Mouse (Mus musculus): ENCODE measurements around the gene H2-DMb2. TPM values are rescaled to one million over a fixed set of nuclear protein-coding genes. Genes with fewer than 3 reads are reported as not detected.

H2-DMb2 gene
- polyA plus RNA-seq, 1 experiment from 2014 or later, result 6.1 TPM

- Histone ChIP-seq H3K36me3 (ENCODE audit: control insufficient read depth, insufficient read depth) (no peaks in the 10 kb centered on the region), H3K27me3 (ENCODE audit: control insufficient read depth, insufficient read depth, low read length) (peaks cover 6% of the 10 kb centered on the region; the same call in 1 of the 2 replicates), H3K4me3 (ENCODE audit: low read length) (no peak overlapping the region), H3K27ac (ENCODE audit: low read length) (no peak overlapping the region), H3K9me3 (replicated peaks; ENCODE audit: control insufficient read depth, low read length) (peaks cover 8% of the 10 kb centered on the region), H3K9ac (ENCODE audit: low read length) (no peak overlapping the region), H3K4me2 (ENCODE audit: low read depth, low read length) (no peak overlapping the region), H3K4me1 (ENCODE audit: control insufficient read depth, insufficient read depth, low read length) (no peaks in the 10 kb centered on the region)
- no peak for ATAC-seq (replicated peaks; ENCODE audit: extremely low read depth, insufficient read depth, low FRiP score)
- 60% methylated on average over 13 of the region's 13 CpGs for WGBS
Measured at GRCm38 (mm10) chr17:34179913-34180859, 37.1 kb downstream of the H2-DMb2 start.

GRCm38 (mm10) chr17:34183564-34184219, 40.6 kb downstream of the H2-DMb2 start:
- Histone ChIP-seq H3K36me3 (ENCODE audit: control insufficient read depth, insufficient read depth) (no peaks in the 10 kb centered on the region), H3K4me3 (ENCODE audit: low read length) (no peak overlapping the region), H3K4me2 (ENCODE audit: low read depth, low read length) (no peak overlapping the region), H3K27ac (ENCODE audit: low read length) (no peak overlapping the region), H3K4me1 (ENCODE audit: control insufficient read depth, insufficient read depth, low read length) (peaks cover 7% of the 10 kb centered on the region), H3K27me3 (ENCODE audit: control insufficient read depth, insufficient read depth, low read length) (peaks cover 23% of the 10 kb centered on the region), H3K9me3 (replicated peaks; ENCODE audit: control insufficient read depth, low read length) (no peaks in the 10 kb centered on the region), H3K9ac (ENCODE audit: low read length) (no peak overlapping the region)
- 67% methylated on average over 15 of the region's 15 CpGs for WGBS
- no peak for ATAC-seq (replicated peaks; ENCODE audit: extremely low read depth, insufficient read depth, low FRiP score)

GRCm38 (mm10) chr17:34185526-34185925, 42.4 kb downstream of the H2-DMb2 start:
- Histone ChIP-seq H3K4me2 (ENCODE audit: low read depth, low read length) (no peak overlapping the region), H3K4me1 (ENCODE audit: control insufficient read depth, insufficient read depth, low read length) (peaks cover 7% of the 10 kb centered on the region), H3K4me3 (ENCODE audit: low read length) (no peak overlapping the region), H3K9me3 (replicated peaks; ENCODE audit: control insufficient read depth, low read length) (no peaks in the 10 kb centered on the region), H3K27ac (ENCODE audit: low read length) (no peak overlapping the region), H3K27me3 (ENCODE audit: control insufficient read depth, insufficient read depth, low read length) (peaks cover 31% of the 10 kb centered on the region), H3K36me3 (ENCODE audit: control insufficient read depth, insufficient read depth) (no peaks in the 10 kb centered on the region), H3K9ac (ENCODE audit: low read length) (no peak overlapping the region)
- no peak for ATAC-seq (replicated peaks; ENCODE audit: extremely low read depth, insufficient read depth, low FRiP score)
- 81% methylated on average over 9 of the region's 9 CpGs for WGBS

- no peaks in the 10 kb centered on the region for H3K9me3 ChIP-seq (replicated peaks; ENCODE audit: control insufficient read depth, low read length)
- peak overlapping the region; percentile 55; the same call in 1 of the 2 replicates for H3K27ac ChIP-seq (ENCODE audit: low read length)
- H3K9ac ChIP-seq (ENCODE audit: low read length), result peak overlapping the region; percentile 80
- H3K4me1 ChIP-seq (ENCODE audit: control insufficient read depth, insufficient read depth, low read length), result peaks cover 7% of the 10 kb centered on the region
- H3K36me3 ChIP-seq (ENCODE audit: control insufficient read depth, insufficient read depth), result no peaks in the 10 kb centered on the region
- ATAC-seq (replicated peaks; ENCODE audit: extremely low read depth, insufficient read depth, low FRiP score), result peak; percentile 20
- H3K4me3 ChIP-seq (ENCODE audit: low read length), result peak overlapping the region; percentile 70
- WGBS, result 3% methylated on average over 14 of the region's 14 CpGs
- peak overlapping the region; percentile 95 for H3K4me2 ChIP-seq (ENCODE audit: low read depth, low read length)
- H3K27me3 ChIP-seq (ENCODE audit: control insufficient read depth, insufficient read depth, low read length), result peaks cover 38% of the 10 kb centered on the region
Measured at GRCm38 (mm10) chr17:34186885-34187260, 43.8 kb downstream of the H2-DMb2 start.

GRCm38 (mm10) chr17:34187261-34187916, 44.3 kb downstream of the H2-DMb2 start, which contains the start of the genes Tap1 and Psmb9:
TSS of gene Tap1 (plus strand) at chr17:34187553.
TSS of gene Psmb9 (minus strand) at chr17:34187764.
- Histone ChIP-seq H3K9me3 (replicated peaks; ENCODE audit: control insufficient read depth, low read length) (no peaks in the 10 kb centered on the region), H3K36me3 (ENCODE audit: control insufficient read depth, insufficient read depth) (no peaks in the 10 kb centered on the region), H3K4me2 (ENCODE audit: low read depth, low read length) (peak within 1 kb of the TSS; percentile 95), H3K27me3 (ENCODE audit: control insufficient read depth, insufficient read depth, low read length) (peaks cover 38% of the 10 kb centered on the region), H3K4me3 (ENCODE audit: low read length) (peak within 1 kb of the TSS; percentile 70), H3K27ac (ENCODE audit: low read length) (peak within 1 kb of the TSS; percentile 75), H3K4me1 (ENCODE audit: control insufficient read depth, insufficient read depth, low read length) (peaks cover 7% of the 10 kb centered on the region), H3K9ac (ENCODE audit: low read length) (peak within 1 kb of the TSS; percentile 80)
- ATAC-seq (replicated peaks; ENCODE audit: extremely low read depth, insufficient read depth, low FRiP score), result peak; percentile 95
- under 1% methylated on average over 46 of the region's 46 CpGs for WGBS

GRCm38 (mm10) chr17:34188010-34188409, 44.9 kb downstream of the H2-DMb2 start:
- Histone ChIP-seq H3K27me3 (ENCODE audit: control insufficient read depth, insufficient read depth, low read length) (peaks cover 40% of the 10 kb centered on the region), H3K4me3 (ENCODE audit: low read length) (peak overlapping the region; percentile 70), H3K36me3 (ENCODE audit: control insufficient read depth, insufficient read depth) (no peaks in the 10 kb centered on the region), H3K27ac (ENCODE audit: low read length) (peak overlapping the region; percentile 75), H3K9me3 (replicated peaks; ENCODE audit: control insufficient read depth, low read length) (no peaks in the 10 kb centered on the region), H3K4me2 (ENCODE audit: low read depth, low read length) (peak overlapping the region; percentile 95), H3K4me1 (ENCODE audit: control insufficient read depth, insufficient read depth, low read length) (peaks cover 7% of the 10 kb centered on the region), H3K9ac (ENCODE audit: low read length) (peak overlapping the region; percentile 80)
- WGBS, result 1% methylated on average over 20 of the region's 20 CpGs
- ATAC-seq (replicated peaks; ENCODE audit: extremely low read depth, insufficient read depth, low FRiP score), result no peak; the same call in 1 of the 2 replicates

- no peak for ATAC-seq (replicated peaks; ENCODE audit: extremely low read depth, insufficient read depth, low FRiP score)
- Histone ChIP-seq H3K27me3 (ENCODE audit: control insufficient read depth, insufficient read depth, low read length) (peaks cover 45% of the 10 kb centered on the region), H3K36me3 (ENCODE audit: control insufficient read depth, insufficient read depth) (no peaks in the 10 kb centered on the region), H3K4me2 (ENCODE audit: low read depth, low read length) (0 out of 2 replicates have a peak overlapping the region, but pooled peaks have one; percentile 19), H3K4me3 (ENCODE audit: low read length) (no peak overlapping the region), H3K27ac (ENCODE audit: low read length) (no peak overlapping the region), H3K4me1 (ENCODE audit: control insufficient read depth, insufficient read depth, low read length) (peaks cover 7% of the 10 kb centered on the region), H3K9me3 (replicated peaks; ENCODE audit: control insufficient read depth, low read length) (no peaks in the 10 kb centered on the region), H3K9ac (ENCODE audit: low read length) (no peak overlapping the region)
- WGBS, result 76% methylated on average over 6 of the region's 6 CpGs
Measured at GRCm38 (mm10) chr17:34188986-34189385, 45.9 kb downstream of the H2-DMb2 start.

- Histone ChIP-seq H3K27me3 (ENCODE audit: control insufficient read depth, insufficient read depth, low read length) (peaks cover 55% of the 10 kb centered on the region), H3K9ac (ENCODE audit: low read length) (no peak overlapping the region), H3K36me3 (ENCODE audit: control insufficient read depth, insufficient read depth) (no peaks in the 10 kb centered on the region), H3K9me3 (replicated peaks; ENCODE audit: control insufficient read depth, low read length) (no peaks in the 10 kb centered on the region), H3K4me2 (ENCODE audit: low read depth, low read length) (no peak overlapping the region), H3K27ac (ENCODE audit: low read length) (no peak overlapping the region), H3K4me3 (ENCODE audit: low read length) (no peak overlapping the region), H3K4me1 (ENCODE audit: control insufficient read depth, insufficient read depth, low read length) (peaks cover 10% of the 10 kb centered on the region)
- 28% methylated on average over 16 of the region's 16 CpGs for WGBS
- no peak for ATAC-seq (replicated peaks; ENCODE audit: extremely low read depth, insufficient read depth, low FRiP score)
Measured at GRCm38 (mm10) chr17:34192852-34193251, 49.7 kb downstream of the H2-DMb2 start.
